Mouse (Mus musculus) limb, embryonic 11.5 days (tissue): Measurements from ENCODE around the gene Pdhb. TPM values are rescaled to one million over a fixed set of nuclear protein-coding genes. Genes with fewer than 3 reads are reported as not detected.

Source experiments
- ATAC-seq: fragments of 200-750 bp; cut with Nextera tagmentation; 2 replicates; pipeline ENCODE4 v1.8.0; 2017; ENCODE audit warnings: low read depth; ENCODE audit not compliant: insufficient number of reproducible peaks, low FRiP score, low TSS enrichment
- DNase-seq: peaks from one replicate; pipeline ENCODE4 v3.0.0-alpha.2; 2015; ENCODE audit warnings: low spot score
- H3K27ac ChIP-seq: fragments of 300-500 bp; sonication (generic); replicated peaks from 2 replicates; pipeline ENCODE4 v1.5.1; 2014; ENCODE audit warnings: low read depth, mild to moderate bottlenecking, low read length
- H3K27me3 ChIP-seq: fragments of 300-500 bp; sonication (generic); 2 replicates; pipeline ENCODE4 v1.6.1; 2014; ENCODE audit warnings: mild to moderate bottlenecking, low read length, mixed read lengths; ENCODE audit not compliant: control insufficient read depth, insufficient read depth
- H3K36me3 ChIP-seq: fragments of 300-500 bp; sonication (generic); 2 replicates; pipeline ENCODE4 v1.6.1; 2014; ENCODE audit warnings: mild to moderate bottlenecking, low read length, moderate library complexity, mixed read lengths; ENCODE audit not compliant: control insufficient read depth, insufficient read depth
- H3K4me1 ChIP-seq: fragments of 300-500 bp; sonication (generic); 2 replicates; pipeline ENCODE4 v1.6.1; 2014; ENCODE audit warnings: low read length, mixed read lengths; ENCODE audit not compliant: control insufficient read depth, insufficient read depth
- H3K4me2 ChIP-seq: fragments of 300-500 bp; sonication (generic); 2 replicates; pipeline ENCODE4 v1.6.1; 2014; ENCODE audit warnings: low read depth, mild to moderate bottlenecking, moderate library complexity; ENCODE audit not compliant: severe bottlenecking
- H3K4me3 ChIP-seq: fragments of 300-500 bp; sonication (generic); 2 replicates; pipeline ENCODE4 v1.5.1; 2014; ENCODE audit warnings: low read depth, low read length
- H3K9ac ChIP-seq: fragments of 300-500 bp; sonication (generic); 2 replicates; pipeline ENCODE4 v1.6.1; 2014; ENCODE audit warnings: mild to moderate bottlenecking, low read length
- H3K9me3 ChIP-seq: fragments of 300-500 bp; sonication (generic); 2 replicates; pipeline ENCODE4 v1.6.1; 2016; ENCODE audit warnings: low read length; ENCODE audit not compliant: control insufficient read depth
- WGBS: fragments of 180-500 bp; shearing (Covaris S2); extraction: QIAGEN DNeasy Blood & Tissue Kit; methylation state at CpG from one replicate; pipeline ENCODE4 v1.1.7; 2014; 5-methylcytosine and 5-hydroxymethylcytosine counted together
- polyA plus RNA-seq: library from polyadenylated mRNA; unstranded; fragments of >200 nt; fragmentation: Nextera tagmentation; extraction: Ambion mirVana; gene quantifications from 2 replicates; pipeline ENCODE4 v1.2.1, GENCODE M21; 2014

Pdhb gene
- polyA plus RNA-seq, 1 experiment from 2014 or later, result 214 TPM

DNA sequence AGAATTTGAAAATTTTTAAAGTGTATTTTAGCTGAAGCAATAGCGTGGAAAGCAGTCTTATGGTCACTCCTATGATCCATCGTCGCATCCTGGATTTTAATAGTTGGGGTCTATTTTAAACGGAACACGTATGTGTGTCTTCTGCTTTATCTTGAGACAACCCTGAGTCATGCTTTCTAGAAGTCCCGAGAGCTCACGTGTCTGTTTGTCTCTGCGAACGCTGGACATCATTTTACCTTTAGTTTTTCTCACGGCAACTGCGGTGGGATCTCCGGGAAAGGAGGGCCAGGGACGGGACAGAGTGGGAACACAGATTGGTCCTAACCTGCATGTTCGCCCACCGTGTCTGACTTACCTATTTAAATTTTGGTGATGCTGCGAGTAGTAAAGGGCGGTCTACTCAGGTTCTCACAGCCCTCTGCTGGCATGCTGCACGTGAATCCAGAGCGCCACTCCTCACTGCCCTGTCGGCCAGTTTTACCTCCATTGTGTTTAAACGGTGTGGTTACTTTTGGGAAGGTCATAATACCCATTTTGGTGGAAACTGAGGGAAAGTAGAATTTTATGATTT, 42.5 kb upstream of the Pdhb start:
- Histone ChIP-seq H3K4me1 (peaks cover 19% of the 10 kb centered on the region), H3K9me3 (no peaks in the 10 kb centered on the region)

GRCm38 (mm10) chr14:8214299-8215207, 41.7 kb upstream of the Pdhb start:
- Histone ChIP-seq H3K4me3 (peak overlapping the region; percentile 55), H3K4me1 (peaks cover 19% of the 10 kb centered on the region), H3K27me3 (no peaks in the 10 kb centered on the region), H3K4me2 (peak overlapping the region; percentile 79), H3K27ac (peak overlapping the region; percentile 73), H3K9ac (peak overlapping the region; percentile 90), H3K9me3 (no peaks in the 10 kb centered on the region), H3K36me3 (no peaks in the 10 kb centered on the region)
- ATAC-seq, result peak; percentile 62
- 2% methylated on average over 57 of the region's 63 CpGs for WGBS
- peak; percentile 79 for DNase-seq

More for the DNA sequence above, 42.5 kb upstream of the Pdhb start:
- WGBS, result 15% methylated on average over 21 of the region's 21 CpGs
- Histone ChIP-seq H3K9ac (no peak overlapping the region), H3K27me3 (no peaks in the 10 kb centered on the region), H3K4me2 (peak overlapping the region; percentile 79), H3K36me3 (no peaks in the 10 kb centered on the region), H3K4me3 (peak overlapping the region; percentile 55; the same call in 1 of the 2 replicates), H3K27ac (no peak overlapping the region)
- ATAC-seq (no peak), DNase-seq (no peak)

- peak within 1 kb of the TSS; percentile 55 for H3K4me3 ChIP-seq
- H3K9ac ChIP-seq, result peak within 1 kb of the TSS; percentile 90
Measured at GRCm38 (mm10) chr14:8213803-8214224, 41.0 kb upstream of the Pdhb start, which contains the start of gene Kctd6. Gene Kctd6, plus strand, starts transcription at chr14:8214140.

GRCm38 (mm10) chr14:8212996-8213395, 40.2 kb upstream of the Pdhb start:
- H3K4me1 ChIP-seq, result peaks cover 10% of the 10 kb centered on the region
- no peak overlapping the region for H3K4me3 ChIP-seq
- WGBS, result 74% methylated on average over 2 of the region's 2 CpGs
- no peak overlapping the region for H3K9ac ChIP-seq
- no peak overlapping the region for H3K27ac ChIP-seq
- H3K9me3 ChIP-seq, result no peaks in the 10 kb centered on the region
- H3K27me3 ChIP-seq, result no peaks in the 10 kb centered on the region
- H3K36me3 ChIP-seq, result no peaks in the 10 kb centered on the region
- ATAC-seq (no peak), DNase-seq (no peak)
- no peak overlapping the region for H3K4me2 ChIP-seq

More at GRCm38 (mm10) chr14:8213803-8214224, 41.0 kb upstream of the Pdhb start, which contains the start of gene Kctd6:
- peaks cover 16% of the 10 kb centered on the region for H3K4me1 ChIP-seq
- H3K27me3 ChIP-seq, result no peaks in the 10 kb centered on the region
- peak within 1 kb of the TSS; percentile 73 for H3K27ac ChIP-seq
- no peaks in the 10 kb centered on the region for H3K9me3 ChIP-seq
- peak; percentile 95 for ATAC-seq
- 1% methylated on average over 44 of the region's 49 CpGs for WGBS
- peak within 1 kb of the TSS; percentile 79 for H3K4me2 ChIP-seq
- DNase-seq, result peak; percentile 100
- H3K36me3 ChIP-seq, result no peaks in the 10 kb centered on the region

DNA sequence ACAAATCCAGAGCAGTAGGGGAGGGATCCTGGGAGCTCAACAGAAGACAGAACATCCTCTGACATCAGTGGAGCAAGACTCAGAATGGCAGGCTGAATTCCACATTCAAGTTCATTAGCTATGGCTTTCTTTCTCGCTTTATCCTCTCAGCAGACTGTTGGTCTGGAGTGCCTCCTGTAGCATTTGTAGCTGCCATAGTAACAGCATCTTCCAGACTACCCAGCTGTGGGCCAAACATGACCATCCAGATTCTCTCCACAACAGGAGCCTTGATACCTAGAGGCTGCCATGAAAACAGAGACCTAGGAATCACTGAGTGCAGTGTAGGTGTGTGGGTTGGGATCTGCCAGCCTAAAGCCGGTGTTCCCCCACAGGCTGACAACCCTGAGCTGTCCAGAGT, 37.1 kb upstream of the Pdhb start:
- Histone ChIP-seq H3K9me3 (no peaks in the 10 kb centered on the region), H3K9ac (no peak overlapping the region), H3K4me2 (no peak overlapping the region), H3K27ac (no peak overlapping the region), H3K27me3 (no peaks in the 10 kb centered on the region), H3K4me1 (peaks cover 4% of the 10 kb centered on the region; the same call in 1 of the 2 replicates), H3K4me3 (no peak overlapping the region), H3K36me3 (no peaks in the 10 kb centered on the region)
- DNase-seq, result no peak
- WGBS, result 88% methylated on average over 2 of the region's 2 CpGs
- ATAC-seq, result no peak

GRCm38 (mm10) chr14:8208876-8209275, 36.1 kb upstream of the Pdhb start:
- H3K36me3 ChIP-seq, result no peaks in the 10 kb centered on the region
- no peak overlapping the region for H3K9ac ChIP-seq
- no peak overlapping the region for H3K4me3 ChIP-seq
- no peaks in the 10 kb centered on the region for H3K4me1 ChIP-seq
- no peaks in the 10 kb centered on the region for H3K27me3 ChIP-seq
- DNase-seq, result no peak
- H3K27ac ChIP-seq, result no peak overlapping the region
- 87% methylated on average over 3 of the region's 3 CpGs for WGBS
- H3K9me3 ChIP-seq, result no peaks in the 10 kb centered on the region
- H3K4me2 ChIP-seq, result no peak overlapping the region
- ATAC-seq, result no peak

DNA sequence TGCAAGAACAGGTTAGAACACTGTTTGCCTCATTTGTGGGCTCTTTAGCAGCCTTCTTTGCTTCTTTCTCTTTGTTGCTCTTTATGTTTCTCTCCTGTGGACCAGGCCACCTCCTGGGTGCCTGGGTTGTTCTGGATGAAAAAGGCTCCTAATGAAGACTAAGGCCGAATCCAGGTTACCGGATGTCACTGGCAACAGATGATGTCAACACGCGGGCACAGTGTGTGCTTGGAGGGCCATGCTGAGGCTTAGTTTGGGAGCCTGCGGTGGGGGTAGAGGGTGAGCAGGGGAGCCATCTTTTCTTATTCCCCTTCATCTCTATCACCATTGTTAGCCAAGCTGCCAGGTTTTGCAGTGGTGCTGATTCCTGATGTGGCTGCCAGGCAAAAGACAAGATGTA, 34.7 kb upstream of the Pdhb start:
- Histone ChIP-seq H3K9ac (no peak overlapping the region), H3K27ac (no peak overlapping the region), H3K27me3 (no peaks in the 10 kb centered on the region), H3K4me1 (no peaks in the 10 kb centered on the region), H3K4me2 (no peak overlapping the region), H3K36me3 (no peaks in the 10 kb centered on the region), H3K4me3 (no peak overlapping the region), H3K9me3 (no peaks in the 10 kb centered on the region)
- DNase-seq, result no peak
- WGBS, result 81% methylated on average over 5 of the region's 5 CpGs
- no peak for ATAC-seq

DNA sequence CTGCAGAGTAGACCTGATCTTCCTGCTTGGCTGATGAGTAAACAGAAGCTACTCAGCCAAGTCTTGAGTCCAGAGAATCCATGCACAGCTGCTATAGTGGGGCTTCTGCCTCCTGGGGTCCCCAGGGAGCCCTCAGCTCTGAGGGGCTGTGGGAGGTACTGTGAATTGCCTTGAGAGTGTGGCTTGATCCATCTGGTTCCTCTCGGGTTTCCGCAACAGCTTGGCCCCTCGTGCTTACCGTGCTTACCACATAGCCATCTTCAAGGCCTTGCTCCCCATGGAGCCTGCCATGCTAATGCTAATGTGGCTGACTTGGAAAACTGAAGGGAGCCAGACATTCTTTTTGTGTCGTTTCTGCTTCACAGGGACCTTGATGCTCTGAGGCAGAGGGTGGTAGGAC, 34.3 kb upstream of the Pdhb start:
- H3K9ac ChIP-seq, result no peak overlapping the region
- 0 out of 2 replicates have a peak, but pooled peaks have one; percentile 71 for ATAC-seq
- no peaks in the 10 kb centered on the region for H3K9me3 ChIP-seq
- no peaks in the 10 kb centered on the region for H3K4me1 ChIP-seq
- 17% methylated on average over 5 of the region's 5 CpGs for WGBS
- peak; percentile 55 for DNase-seq
- no peaks in the 10 kb centered on the region for H3K27me3 ChIP-seq
- no peak overlapping the region for H3K27ac ChIP-seq
- H3K4me2 ChIP-seq, result no peak overlapping the region
- no peaks in the 10 kb centered on the region for H3K36me3 ChIP-seq
- no peak overlapping the region for H3K4me3 ChIP-seq
